In the genomic region with DNA sequence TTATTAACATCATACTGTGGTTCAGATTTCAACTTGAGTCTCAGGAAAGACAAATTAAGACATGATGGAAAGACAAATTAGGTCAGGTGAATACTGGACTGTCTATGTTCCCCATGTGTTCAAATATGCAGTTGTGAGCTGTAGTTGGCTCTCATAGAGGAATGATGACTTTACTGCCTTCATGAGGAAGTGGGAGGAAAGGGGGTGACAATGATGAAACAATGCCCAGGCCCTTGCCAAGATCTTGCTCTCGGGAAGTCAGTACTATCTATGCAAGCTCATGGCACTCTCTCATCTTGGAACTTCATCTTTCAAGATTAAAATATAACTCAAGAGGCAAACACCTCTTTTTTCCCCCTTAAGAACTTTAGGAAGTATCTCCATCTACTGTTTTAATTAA, we compare ENCODE assay signal across 28 mouse cellular contexts.
"Had no signal": no experiment of that assay in that cellular context is flagged by ENCODE, and none has a peak within 500 bp of the region (broad histone marks: within the 10 kb centered on the region; RNA-seq: fewer than 3 reads in every experiment).

No protein-coding gene starts in this region.

- H3K4me1 ChIP-seq: embryonic facial prominence, embryonic 10.5 days; embryonic facial prominence, embryonic 12.5 days; embryonic facial prominence, embryonic 13.5 days; embryonic facial prominence, embryonic 15.5 days; forebrain, embryonic 10.5 days; forebrain, embryonic 12.5 days; forebrain, embryonic 13.5 days; forebrain, embryonic 15.5 days had no signal

- H3K9me3 ChIP-seq: embryonic facial prominence, embryonic 10.5 days; embryonic facial prominence, embryonic 12.5 days; embryonic facial prominence, embryonic 15.5 days; forebrain, embryonic 10.5 days; forebrain, embryonic 12.5 days; forebrain, embryonic 13.5 days; forebrain, embryonic 15.5 days had no signal

- ATAC-seq: forebrain, embryonic 13.5 days; forebrain, embryonic 14.5 days; forebrain, embryonic 15.5 days; forebrain, embryonic 16.5 days; forebrain, postnatal 0 days had no signal

- H3K4me3 ChIP-seq: embryonic facial prominence, embryonic 10.5 days; embryonic facial prominence, embryonic 12.5 days; embryonic facial prominence, embryonic 13.5 days; embryonic facial prominence, embryonic 15.5 days; erythroblast, embryonic 14.5 days; forebrain, embryonic 10.5 days; forebrain, embryonic 12.5 days; forebrain, embryonic 13.5 days; forebrain, embryonic 15.5 days; gastrocnemius, adult 2 months; heart, adult 2 months had no signal

- H3K36me3 ChIP-seq: embryonic facial prominence, embryonic 10.5 days; embryonic facial prominence, embryonic 12.5 days; embryonic facial prominence, embryonic 13.5 days; embryonic facial prominence, embryonic 15.5 days; forebrain, embryonic 10.5 days; forebrain, embryonic 12.5 days; forebrain, embryonic 15.5 days had no signal

- H3K27ac ChIP-seq: embryonic facial prominence, embryonic 10.5 days; embryonic facial prominence, embryonic 12.5 days; embryonic facial prominence, embryonic 13.5 days; embryonic facial prominence, embryonic 15.5 days; forebrain, embryonic 10.5 days; forebrain, embryonic 12.5 days; forebrain, embryonic 13.5 days; forebrain, embryonic 15.5 days; gastrocnemius, adult 2 months; heart, adult 2 months had no signal

- H3K27me3 ChIP-seq: embryonic facial prominence, embryonic 12.5 days; embryonic facial prominence, embryonic 13.5 days; embryonic facial prominence, embryonic 15.5 days; forebrain, embryonic 12.5 days; forebrain, embryonic 13.5 days; forebrain, embryonic 15.5 days had no signal

- H3K9ac ChIP-seq: embryonic facial prominence, embryonic 12.5 days; embryonic facial prominence, embryonic 13.5 days; embryonic facial prominence, embryonic 15.5 days; forebrain, embryonic 12.5 days; forebrain, embryonic 13.5 days; forebrain, embryonic 15.5 days; forebrain, postnatal 0 days had no signal

- DNase-seq: cerebellum, adult 8-10 months; cerebellum, adult 9-10 months; cerebellum, adult 9-11 months; cerebellum, postnatal 10 days; cerebellum, postnatal 14 days; cerebellum, postnatal 25 days; cerebellum, postnatal 36 days; embryo, embryonic 11 days; forebrain, postnatal 0 days; gastrocnemius, adult 2 months; gastrocnemius, postnatal 10 days; gastrocnemius, postnatal 14 days; gastrocnemius, postnatal 25 days; gastrocnemius, postnatal 36 days; heart, adult 11 months; heart, adult 18-20 months; heart, adult 2 months had no signal
